Mouse (Mus musculus) CD4-positive, CD25-positive, alpha-beta regulatory T cell, adult 2 months (primary cell): ENCODE results near the gene Cops9.

Source experiments
- DNase-seq: peaks from one replicate; pipeline ENCODE4 v3.0.0-alpha.2; 2012; ENCODE audit warnings: low read depth, low spot score

The Cops9 gene

DNA sequence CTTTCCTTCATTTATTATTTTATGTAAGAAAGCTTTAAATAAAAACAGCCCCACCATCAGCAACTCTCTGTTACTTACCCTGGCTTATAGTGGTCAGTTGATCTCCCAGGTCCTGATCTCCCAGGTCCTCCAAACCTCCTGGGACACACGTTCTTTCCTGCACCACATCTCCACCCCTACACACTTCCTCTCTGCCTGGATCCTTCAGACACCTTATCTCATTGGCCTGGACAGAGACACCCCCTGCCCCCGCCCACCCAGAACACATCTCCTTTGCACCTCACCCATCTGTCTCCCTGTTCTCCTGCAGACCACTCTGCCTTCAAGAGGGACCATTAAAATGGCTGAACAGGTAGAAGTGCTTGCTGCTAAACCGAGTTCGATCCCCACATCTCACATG is 5.2 kb upstream of the Cops9 start:
- DNase-seq: no peak

DNA sequence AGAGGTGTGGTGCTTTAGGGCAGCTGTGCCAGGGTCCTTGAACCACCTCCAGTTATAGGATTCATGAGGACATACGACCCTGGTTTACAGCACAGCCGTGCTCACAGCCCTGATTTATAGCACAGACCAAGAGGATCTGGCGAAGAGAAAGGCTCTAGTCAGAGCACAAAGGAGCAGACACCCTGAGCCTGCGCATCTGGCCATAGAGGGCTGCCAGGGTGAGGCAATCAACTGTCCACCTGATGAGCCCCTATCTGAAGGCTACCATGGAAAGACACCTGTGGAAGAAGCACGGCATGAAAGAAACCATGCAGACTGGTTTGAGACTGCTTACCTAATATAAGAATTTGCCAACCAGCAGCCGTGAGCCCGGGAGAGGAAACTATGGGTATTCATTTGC is 4.8 kb upstream of the Cops9 start:
- no peak for DNase-seq

- no peak for DNase-seq
Measured at GRCm38 (mm10) chr1:92646111-92646510, 4.3 kb upstream of the Cops9 start.

GRCm38 (mm10) chr1:92644916-92645315 is 3.1 kb upstream of the Cops9 start:
- no peak for DNase-seq

DNA sequence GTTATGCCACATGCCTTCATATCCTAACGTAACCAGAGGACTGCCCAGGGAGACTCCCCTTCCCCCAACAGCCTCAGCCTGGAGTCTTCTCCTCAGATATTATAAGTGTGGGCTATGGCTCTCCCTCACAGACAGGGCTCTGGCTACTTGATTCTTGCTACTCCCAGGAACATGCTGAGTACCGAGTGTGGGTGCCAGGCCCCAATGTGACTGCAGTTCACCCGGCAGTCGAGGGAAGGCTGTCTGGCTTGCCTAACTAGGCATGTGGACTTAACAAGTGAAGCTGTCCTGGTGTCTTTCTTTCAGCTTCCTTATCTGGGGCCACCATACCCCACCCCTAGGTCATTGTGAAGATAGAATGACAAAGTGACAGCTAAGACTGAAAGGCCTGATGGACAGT is 1.9 kb upstream of the Cops9 start:
- no peak for DNase-seq

DNA sequence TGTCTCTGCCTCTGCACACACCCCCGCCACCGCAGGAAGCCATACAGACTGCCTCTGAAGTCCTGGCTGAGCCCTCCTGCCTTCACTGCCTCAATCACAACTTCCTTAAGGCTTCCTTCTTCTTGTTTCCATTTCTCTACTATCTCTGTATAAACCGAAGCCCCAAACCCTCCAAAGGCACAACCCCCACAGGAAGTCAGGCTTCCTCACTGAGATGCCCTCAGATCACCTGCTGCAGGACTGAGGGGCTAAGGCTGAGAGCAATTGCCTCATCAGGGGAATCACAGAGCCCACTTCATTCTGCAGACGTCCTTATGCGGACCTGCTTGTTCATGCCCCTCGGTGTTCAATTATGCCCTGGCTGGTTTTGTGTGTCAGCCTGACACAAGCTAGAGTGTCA is 1.4 kb downstream of the Cops9 start:
- peak; percentile 32 for DNase-seq

DNA sequence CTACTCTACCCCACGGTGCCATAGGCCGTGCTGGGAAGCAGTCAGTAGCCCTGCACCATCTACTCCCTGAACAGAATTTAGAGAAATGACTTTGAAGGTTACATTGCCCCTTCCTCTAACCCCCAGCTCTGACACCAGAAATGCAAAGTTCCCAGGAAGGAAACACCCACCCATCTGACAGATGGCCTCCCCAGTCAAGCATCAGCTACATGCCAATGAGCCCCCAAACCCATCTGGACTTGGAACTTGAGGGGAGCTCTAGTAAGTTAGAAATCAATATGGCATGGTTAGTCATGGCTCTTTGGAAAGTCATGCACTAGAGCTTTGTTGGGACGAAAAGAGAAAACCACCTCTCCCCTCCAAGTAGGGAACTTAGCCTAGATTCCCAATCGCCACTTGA is 3.0 kb downstream of the Cops9 start:
- no peak for DNase-seq

GRCm38 (mm10) chr1:92638181-92638580 is 3.6 kb downstream of the Cops9 start:
- no peak for DNase-seq

GRCm38 (mm10) chr1:92637501-92638172 is 4.1 kb downstream of the Cops9 start:
- DNase-seq: no peak

DNA sequence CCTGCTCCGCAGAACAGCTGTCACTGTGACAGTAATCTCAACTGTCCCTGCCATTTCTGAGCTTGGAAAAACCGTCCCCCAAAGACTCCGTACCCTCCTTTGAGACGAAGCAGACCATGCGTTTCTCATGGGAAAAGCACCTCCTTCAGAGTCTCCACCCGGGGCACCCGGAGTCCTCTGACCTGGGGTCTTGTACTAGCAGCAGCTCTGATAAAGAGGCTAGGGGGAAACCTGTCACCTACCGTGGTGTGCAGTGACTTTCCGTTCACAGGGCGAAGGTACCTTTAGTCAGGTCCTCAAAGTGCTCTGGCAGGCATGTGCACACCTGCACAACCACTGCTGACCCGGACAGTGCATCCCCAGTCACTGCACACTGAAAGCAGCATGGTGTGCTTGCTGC is 5.1 kb downstream of the Cops9 start:
- no peak for DNase-seq

DNA sequence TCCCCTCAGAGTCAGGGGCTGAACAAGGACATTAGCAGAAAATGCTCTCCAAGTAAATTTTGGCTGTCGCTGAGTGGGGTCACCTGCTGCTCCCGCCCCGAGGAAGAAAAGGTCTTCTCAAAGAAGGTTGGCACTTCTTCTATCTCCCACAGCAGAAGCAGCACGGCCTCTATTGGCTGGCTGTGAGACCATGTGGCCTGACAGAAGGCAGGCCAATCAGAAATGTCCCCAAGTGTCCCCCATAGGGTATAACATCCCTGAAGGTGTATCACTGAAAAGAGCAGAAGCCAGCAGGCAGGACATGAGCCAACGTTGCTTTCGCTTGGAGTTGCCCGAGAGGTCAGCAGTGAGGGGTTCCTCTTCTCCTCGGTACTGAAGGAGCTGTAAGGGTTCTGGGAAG is 5.8 kb downstream of the Cops9 start:
- DNase-seq: no peak

DNA sequence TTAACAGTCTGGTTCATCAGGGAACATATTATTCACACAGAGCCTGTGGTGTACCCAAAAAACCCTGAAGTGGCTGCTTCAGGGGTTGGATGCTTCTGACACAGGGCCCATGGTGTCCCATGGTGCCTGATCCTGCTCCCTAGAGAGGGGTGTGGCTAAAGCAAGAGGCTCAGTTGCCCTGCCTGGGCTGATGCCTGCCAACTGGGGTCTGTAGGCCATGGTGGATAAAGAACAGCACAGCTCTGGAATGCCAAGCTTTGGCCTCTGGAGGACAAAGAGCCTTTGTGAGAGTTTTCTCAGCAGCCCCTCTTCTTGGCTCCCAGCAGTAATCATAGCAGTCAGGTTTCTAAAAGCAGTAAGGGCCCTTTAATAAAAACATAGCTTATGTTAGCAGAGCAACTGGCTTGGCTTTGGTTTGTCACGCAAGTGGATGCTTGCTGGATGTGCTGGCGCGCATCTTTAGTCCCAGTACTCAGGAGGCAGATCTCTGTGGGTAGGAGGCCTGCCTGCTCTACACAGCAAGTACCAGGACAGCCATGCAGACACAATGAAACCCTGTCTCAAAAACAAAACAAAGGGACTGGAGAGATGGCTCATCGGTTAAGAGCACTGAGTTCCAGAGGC is 6.7 kb downstream of the Cops9 start:
- DNase-seq: no peak

DNA sequence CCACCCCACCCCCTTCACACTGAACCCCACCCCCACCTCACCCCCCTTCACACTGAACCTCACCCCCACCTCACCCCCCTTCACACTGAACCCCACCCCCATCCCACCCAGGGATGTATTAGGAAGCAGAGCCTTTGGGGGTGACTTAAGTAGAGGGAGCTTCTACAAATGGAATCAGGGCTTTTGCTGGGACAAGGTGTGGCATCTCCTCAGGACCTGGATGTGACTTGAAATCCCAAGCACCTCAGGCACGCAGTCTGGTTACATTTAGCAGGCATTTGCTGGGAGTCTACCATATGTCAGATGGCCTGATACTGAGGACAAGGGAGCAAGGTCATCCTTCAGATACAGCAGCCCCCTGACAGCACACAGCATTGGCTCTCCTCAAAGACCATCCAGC is 7.2 kb downstream of the Cops9 start:
- DNase-seq: no peak

DNA sequence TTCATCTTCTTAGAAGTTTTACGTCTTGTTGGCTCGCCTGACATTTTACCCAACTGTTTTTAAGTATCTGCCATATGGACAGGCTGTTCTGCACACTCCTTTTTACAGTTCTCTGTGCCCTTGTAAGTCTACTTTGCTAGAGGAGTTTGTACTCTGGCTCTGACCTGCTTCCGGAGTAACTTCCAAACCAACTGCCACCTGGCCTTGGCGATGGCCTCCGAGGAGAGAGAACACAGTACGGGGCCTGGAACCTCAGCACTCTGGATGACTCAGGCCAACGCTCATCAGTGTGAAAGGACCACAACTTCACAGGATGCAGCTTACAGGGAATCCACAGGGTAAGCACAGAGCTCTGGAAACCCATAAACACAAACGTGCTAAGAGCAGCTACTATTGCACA is 8.1 kb downstream of the Cops9 start:
- DNase-seq: no peak

GRCm38 (mm10) chr1:92632948-92633347 is 8.8 kb downstream of the Cops9 start:
- DNase-seq: peak; percentile 54

GRCm38 (mm10) chr1:92632196-92632595 is 9.6 kb downstream of the Cops9 start:
- no peak for DNase-seq

GRCm38 (mm10) chr1:92628227-92628626 is 13.6 kb downstream of the Cops9 start:
- DNase-seq: no peak

DNA sequence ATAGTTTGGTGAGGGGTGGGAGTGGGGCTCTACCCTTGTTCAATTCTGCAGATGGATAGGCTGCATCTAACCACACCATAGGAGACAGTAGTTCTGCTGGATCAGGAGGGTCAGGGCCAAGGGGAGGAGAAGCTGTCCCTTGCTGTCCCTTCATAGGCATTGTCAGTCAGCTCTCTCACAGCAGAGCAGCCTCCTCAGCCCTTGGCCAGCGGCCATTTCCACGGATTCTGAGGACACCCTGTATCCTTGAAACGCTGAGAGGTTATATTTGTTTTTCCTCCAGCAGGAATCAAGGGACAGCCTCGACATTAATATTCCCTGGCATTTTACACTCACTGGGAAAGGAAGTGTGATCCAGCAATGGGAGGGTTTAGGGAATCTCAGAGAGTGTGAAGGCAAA is 23.4 kb downstream of the Cops9 start:
- DNase-seq: no peak

DNA sequence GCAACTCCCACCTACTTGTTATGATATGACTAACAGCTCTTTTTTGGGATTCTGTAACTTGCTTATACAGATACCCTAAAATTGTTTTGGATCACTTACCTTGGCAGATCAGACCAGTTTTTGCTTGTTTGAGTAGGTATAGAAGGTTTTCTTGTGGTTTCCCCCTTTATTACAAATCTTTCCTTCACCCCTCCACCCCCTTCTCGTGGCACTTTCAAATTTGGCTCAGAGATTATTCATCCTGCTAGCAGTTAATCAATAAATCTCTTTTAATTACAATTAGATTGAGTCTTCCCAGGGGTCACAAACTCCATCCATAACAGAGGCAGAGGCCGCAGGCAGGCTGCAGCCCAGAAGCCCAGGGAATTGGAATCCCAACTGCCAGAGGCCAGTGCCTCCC is 24.3 kb downstream of the Cops9 start, which contains the start of gene Olfr12:
Olfr12 (plus strand) TSS at position 301 of the 400 bp plus-strand sequence.
- no peak for DNase-seq

DNA sequence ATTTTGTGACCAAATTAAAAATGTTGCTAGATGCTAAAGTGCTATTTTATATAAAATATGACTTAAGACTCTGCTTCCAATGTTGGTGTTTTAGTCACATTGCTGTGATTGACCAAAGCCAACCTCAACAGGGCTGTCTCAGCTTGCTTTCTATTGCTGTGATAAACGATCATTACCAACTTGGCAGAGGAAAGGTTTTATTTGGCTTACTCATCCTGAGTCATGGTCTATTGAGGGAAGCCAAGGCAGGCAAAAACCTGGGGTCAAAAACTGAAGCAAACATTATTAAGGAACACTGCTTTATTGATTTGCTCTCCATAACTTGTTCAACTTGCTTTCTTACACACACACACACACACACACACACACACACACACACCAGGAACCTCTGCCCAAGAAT is 25.7 kb downstream of the Cops9 start:
- DNase-seq: no peak

DNA sequence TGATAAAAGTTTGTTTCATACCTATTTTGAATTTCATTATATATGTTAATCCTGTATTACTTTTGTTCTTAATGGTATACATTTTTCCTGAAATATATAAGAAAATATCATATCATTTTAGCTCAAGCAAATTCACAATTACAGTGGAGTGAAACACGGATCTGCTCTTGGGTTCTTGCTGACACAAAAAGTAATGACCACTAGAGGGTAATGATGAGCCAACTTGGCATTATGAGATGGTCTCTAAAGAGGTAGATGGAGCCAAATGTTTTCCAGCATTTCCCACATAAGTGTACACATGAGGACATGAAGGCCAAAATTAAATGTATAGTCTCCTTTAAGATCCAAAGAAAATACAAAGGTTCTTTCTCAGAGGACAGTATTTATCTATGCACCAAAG is 27.3 kb downstream of the Cops9 start:
- peak; percentile 23 for DNase-seq

DNA sequence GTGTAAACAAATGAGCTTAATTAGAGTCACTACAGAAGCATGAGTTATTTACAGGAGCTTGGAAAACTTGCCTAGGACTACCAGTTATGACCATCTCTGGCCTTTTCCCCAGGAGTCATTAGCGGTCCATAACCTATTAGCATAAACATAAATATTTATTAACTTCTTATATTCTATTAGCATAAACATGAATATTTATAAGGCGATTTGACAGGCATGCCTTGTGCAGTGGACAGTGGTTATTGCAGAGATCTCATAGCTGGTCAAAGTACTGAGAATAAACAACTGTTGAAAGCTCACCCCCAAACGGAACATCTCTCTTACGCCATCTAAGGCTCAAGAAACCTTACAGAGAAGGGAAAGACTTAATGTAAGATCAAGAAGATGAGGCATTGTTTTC is 28.6 kb downstream of the Cops9 start:
- no peak for DNase-seq

GRCm38 (mm10) chr1:92611008-92611407 is 30.8 kb downstream of the Cops9 start:
- DNase-seq: peak; percentile 74

- no peak for DNase-seq
Measured at GRCm38 (mm10) chr1:92607711-92608110, 34.1 kb downstream of the Cops9 start.
